ENCODE assay signal across 12 mouse cellular contexts in genomic region chr11:86969041-86969821, GRCm38 (mm10). TPM values are rescaled to one million over a fixed set of nuclear protein-coding genes. Genes with fewer than 3 reads are reported as not detected.
DNase-seq lines count a peak whose midpoint lies in the region; ATAC-seq and TF ChIP-seq lines count a peak whose summit lies in the region.
"Had no signal": no experiment of that assay in that cellular context is flagged by ENCODE, and none has a peak within 500 bp of the region (broad histone marks: within the 10 kb centered on the region; RNA-seq: fewer than 3 reads in every experiment).

No protein-coding gene starts in this region.

- H3K36me3 ChIP-seq in kidney, embryonic 16.5 days (ENCODE audit: insufficient read depth, low read length) = peaks cover 11% of the 10 kb centered on the region; the same call in 1 of the 2 replicates
- H3K36me3 ChIP-seq in forebrain, embryonic 14.5 days (ENCODE audit: control insufficient read depth, insufficient read depth, low read length) = peaks cover 3% of the 10 kb centered on the region; the same call in 1 of the 2 replicates

- H3K27ac ChIP-seq in kidney, embryonic 16.5 days (ENCODE audit: low read length) = peak overlapping the region; percentile 64
- H3K27ac ChIP-seq in forebrain, embryonic 14.5 days (ENCODE audit: low read depth, low read length) = no peak overlapping the region

- H3K4me1 ChIP-seq in kidney, embryonic 16.5 days (ENCODE audit: insufficient read depth, low read length) = peaks cover 38% of the 10 kb centered on the region
- H3K4me1 ChIP-seq in forebrain, embryonic 14.5 days (ENCODE audit: control insufficient read depth, insufficient read depth, low read length) = peaks cover 13% of the 10 kb centered on the region

- whole genome bisulfite sequencing in kidney, embryonic 16.5 days = 53% methylated on average over 13 of the region's 13 CpGs
- WGBS in forebrain, embryonic 14.5 days = 7% methylated on average over 13 of the region's 13 CpGs

- no peak overlapping the region for H3K4me2 ChIP-seq in kidney, embryonic 16.5 days (replicated peaks; ENCODE audit: low read depth, low read length)
- no peak overlapping the region for H3K4me2 ChIP-seq in forebrain, embryonic 14.5 days (ENCODE audit: low read length)

- H3K9ac ChIP-seq in kidney, embryonic 16.5 days (replicated peaks; ENCODE audit: low read length) = no peak overlapping the region
- no peak overlapping the region for H3K9ac ChIP-seq in forebrain, embryonic 14.5 days (ENCODE audit: low read length)

- no peak for TF ChIP-seq CTCF in brain, embryonic 14.5 days (IDR thresholded peaks at IDR 0.05; ENCODE audit: borderline replicate concordance, extremely low read depth, insufficient read depth, insufficient read length)

- H3K27me3 ChIP-seq in kidney, embryonic 16.5 days (ENCODE audit: insufficient read depth, low read length) = no peaks in the 10 kb centered on the region
- no peaks in the 10 kb centered on the region for H3K27me3 ChIP-seq in forebrain, embryonic 14.5 days (replicated peaks; ENCODE audit: control insufficient read depth, insufficient read depth, low read length)

- H3K9me3 ChIP-seq in kidney, embryonic 16.5 days (ENCODE audit: low read length) = no peaks in the 10 kb centered on the region
- H3K9me3 ChIP-seq in forebrain, embryonic 14.5 days (replicated peaks; ENCODE audit: control insufficient read depth, low read length) = no peaks in the 10 kb centered on the region

- H3K4me3 ChIP-seq in kidney, embryonic 16.5 days (ENCODE audit: low read length) = no peak overlapping the region
- no peak overlapping the region for H3K4me3 ChIP-seq in forebrain, embryonic 14.5 days (ENCODE audit: low read depth, low read length)

- DNase-seq in kidney, adult 18-20 months = no peak
- peak; percentile 60 for DNase-seq in brain, embryonic 14.5 days (ENCODE audit: low read depth)
- DNase-seq in forebrain, embryonic 14.5 days (ENCODE audit: low spot score) = peak; percentile 42
- DNase-seq in neural tube, embryonic 10.5 days (ENCODE audit: extremely low spot score, low spot score) = peak; percentile 38
- DNase-seq in urinary bladder, adult 18-20 months (ENCODE audit: low spot score in 2 of 2) = no peak
- no peak for DNase-seq in spleen, postnatal 4 days (ENCODE audit: low spot score in 2 of 2)
- DNase-seq: cerebellum, adult 9-10 months; gastrocnemius, postnatal 25 days; kidney, postnatal 14 days; lung, postnatal 10 days; thymus, postnatal 14 days had no signal

- TF ChIP-seq POLR2A in brain, embryonic 14.5 days (IDR thresholded peaks at IDR 0.05; ENCODE audit: borderline replicate concordance, extremely low read depth, insufficient read depth, insufficient read length, poor library complexity, severe bottlenecking) = no peak

- 0 out of 2 replicates have a peak, but pooled peaks have one; percentile 19 for ATAC-seq in kidney, embryonic 16.5 days (ENCODE audit: low FRiP score, low TSS enrichment)
- ATAC-seq in forebrain, embryonic 14.5 days = no peak; the same call in 1 of the 2 replicates

RNA-seq across cellular contexts. Expression of gene Ypel2, which starts 24.3 kb away (rescaled TPM):
- polyA plus RNA-seq in kidney, embryonic 16.5 days (2015; fragmentation: Nextera tagmentation; extraction: Ambion mirVana) = 11.6 and 13.2 TPM in 2 replicates
- 6.3 and 6.6 TPM in 2 replicates for polyA plus RNA-seq in brain, embryonic 14.5 days (2012; rRNA removed)
- polyA plus RNA-seq in forebrain, embryonic 14.5 days (2014; fragmentation: Nextera tagmentation; extraction: Ambion mirVana) = 6.0 and 7.0 TPM in 2 replicates

Comparison
In these comparisons a context has a peak if more than half of its experiments do, and no peak if none do; other contexts are left out.
1. DNase-seq: peak in brain, embryonic 14.5 days (single experiment), forebrain, embryonic 14.5 days (single experiment) and neural tube, embryonic 10.5 days (single experiment); none in kidney, adult 18-20 months (single experiment), urinary bladder, adult 18-20 months (0 of 2) and spleen, postnatal 4 days (0 of 2).